Mouse (Mus musculus): ENCODE measurements around the gene Klc3. TPM values are rescaled to one million over a fixed set of nuclear protein-coding genes. Genes with fewer than 3 reads are reported as not detected.

Gene Klc3
- total and polyA plus RNA-seq, 3 experiments = 0.42 to 3.6 TPM; not detected in 1

GRCm38 (mm10) chr7:19365376-19365775 is 38.5 kb downstream of the Klc3 start:
- TF ChIP-seq MAX (IDR thresholded peaks at IDR 0.05; ENCODE audit: low read length) = no peak
- no peak for TF ChIP-seq NELFE (IDR thresholded peaks at IDR 0.05; ENCODE audit: low read depth, low read length)
- TF ChIP-seq BHLHE40 (IDR thresholded peaks at IDR 0.05; ENCODE audit: borderline replicate concordance, low read depth, low read length) = no peak
- no peak for TF ChIP-seq ZMIZ1 (IDR thresholded peaks at IDR 0.05; ENCODE audit: low read depth, low read length)
- no peak for TF ChIP-seq USF2 (IDR thresholded peaks at IDR 0.05; ENCODE audit: borderline replicate concordance in 1 of 2, insufficient read depth in 1 of 2, low read depth in 1 of 2, low read length in 2 of 2)
- no peak for TF ChIP-seq ETS1 (IDR thresholded peaks at IDR 0.05; ENCODE audit: low read depth, low read length)
- TF ChIP-seq ZNF384 (IDR thresholded peaks at IDR 0.05; ENCODE audit: low read depth, low read length) = no peak
- no peak for TF ChIP-seq CHD1 (IDR thresholded peaks at IDR 0.05; ENCODE audit: low read depth, low read length)
- no peak for TF ChIP-seq EP300 (IDR thresholded peaks at IDR 0.05; ENCODE audit: low read depth in 1 of 2, low read length in 2 of 2)
- TF ChIP-seq POLR2AphosphoS2 (IDR thresholded peaks at IDR 0.05; ENCODE audit: low read length) = no peak
- TF ChIP-seq SMC3 (IDR thresholded peaks at IDR 0.05; ENCODE audit: low read depth, low read length) = no peak
- no peak for TF ChIP-seq CHD2 (IDR thresholded peaks at IDR 0.05; ENCODE audit: low read length)
- no peak for TF ChIP-seq USF1 (IDR thresholded peaks at IDR 0.05; ENCODE audit: low read depth, low read length)
- TF ChIP-seq UBTF (IDR thresholded peaks at IDR 0.05; ENCODE audit: borderline replicate concordance, insufficient read depth, low read depth, low read length) = no peak
- no peak for TF ChIP-seq POLR2AphosphoS5 (IDR thresholded peaks at IDR 0.05; ENCODE audit: borderline replicate concordance, low read depth, low read length)
- no peak for TF ChIP-seq SIN3A (IDR thresholded peaks at IDR 0.05; ENCODE audit: low read length)
- TF ChIP-seq RCOR1 (IDR thresholded peaks at IDR 0.05; ENCODE audit: low read depth, low read length) = no peak
- no peak for TF ChIP-seq E2F4 (IDR thresholded peaks at IDR 0.05; ENCODE audit: borderline replicate concordance, low read depth, low read length)
- no peak for TF ChIP-seq HCFC1 (IDR thresholded peaks at IDR 0.05; ENCODE audit: low read depth, low read length)
- TF ChIP-seq GABPA (IDR thresholded peaks at IDR 0.05; ENCODE audit: low read depth, low read length) = no peak
- Histone ChIP-seq H3K79me2 (ENCODE audit: control insufficient read depth, insufficient read depth, low read length, poor library complexity) (no peaks in the 10 kb centered on the region), H3K9me3 (replicated peaks; ENCODE audit: insufficient read depth, low read length) (no peaks in the 10 kb centered on the region), H3K9ac (ENCODE audit: control insufficient read depth, low read depth, low read length, poor library complexity, severe bottlenecking) (no peak overlapping the region), H3K4me1 (ENCODE audit: control insufficient read depth in 1 of 2, insufficient read depth in 2 of 2, low read length in 2 of 2) (peaks cover 0 to 4% of the 10 kb centered on the region in 2 experiments; a peak in 2 of 4 replicates), H3K27me3 (ENCODE audit: control insufficient read depth in 1 of 2, insufficient read depth in 2 of 2, low read length in 2 of 2) (no peaks in the 10 kb centered on the region), H3K4me3 (ENCODE audit: control insufficient read depth in 1 of 2, insufficient read depth in 1 of 2, low read depth in 2 of 2, low read length in 2 of 2) (no peak overlapping the region), H3K36me3 (ENCODE audit: control insufficient read depth in 1 of 2, insufficient read depth in 2 of 2, low read length in 2 of 2) (no peaks in the 10 kb centered on the region), H3K27ac (ENCODE audit: control insufficient read depth, low read depth, low read length) (no peak overlapping the region)
- DNase-seq (ENCODE audit: low read depth, low spot score) = no peak

GRCm38 (mm10) chr7:19363881-19364280 is 40.0 kb downstream of the Klc3 start:
- H3K27ac ChIP-seq (ENCODE audit: control insufficient read depth, low read depth, low read length) = no peak overlapping the region
- no peaks in the 10 kb centered on the region for H3K36me3 ChIP-seq (ENCODE audit: control insufficient read depth in 1 of 2, insufficient read depth in 2 of 2, low read length in 2 of 2)
- H3K9me3 ChIP-seq (replicated peaks; ENCODE audit: insufficient read depth, low read length) = no peaks in the 10 kb centered on the region
- peak; percentile 51 for DNase-seq (ENCODE audit: low read depth, low spot score)
- no peak overlapping the region for H3K9ac ChIP-seq (ENCODE audit: control insufficient read depth, low read depth, low read length, poor library complexity, severe bottlenecking)
- no peak overlapping the region for H3K4me3 ChIP-seq (ENCODE audit: control insufficient read depth in 1 of 2, insufficient read depth in 1 of 2, low read depth in 2 of 2, low read length in 2 of 2)
- H3K79me2 ChIP-seq (ENCODE audit: control insufficient read depth, insufficient read depth, low read length, poor library complexity) = peaks cover 3% of the 10 kb centered on the region
- H3K27me3 ChIP-seq (ENCODE audit: control insufficient read depth in 1 of 2, insufficient read depth in 2 of 2, low read length in 2 of 2) = no peaks in the 10 kb centered on the region
- peaks cover 0 to 4% of the 10 kb centered on the region in 2 experiments; a peak in 2 of 4 replicates for H3K4me1 ChIP-seq (ENCODE audit: control insufficient read depth in 1 of 2, insufficient read depth in 2 of 2, low read length in 2 of 2)
- TF ChIP-seq UBTF (IDR thresholded peaks at IDR 0.05; ENCODE audit: borderline replicate concordance, insufficient read depth, low read depth, low read length) (no peak), ELF1 (IDR thresholded peaks at IDR 0.05; ENCODE audit: low read depth, low read length) (no peak), ZKSCAN1 (IDR thresholded peaks at IDR 0.05; ENCODE audit: low read depth, low read length) (no peak), E2F4 (IDR thresholded peaks at IDR 0.05; ENCODE audit: borderline replicate concordance, low read depth, low read length) (no peak), MAFK (IDR thresholded peaks at IDR 0.05; ENCODE audit: borderline replicate concordance, low read depth, low read length) (no peak), NRF1 (IDR thresholded peaks at IDR 0.05; ENCODE audit: insufficient read depth, low read depth, low read length, poor library complexity, severe bottlenecking) (no peak), KAT2A (conservative IDR thresholded peaks at IDR 0.05; ENCODE audit: low read depth, low read length) (no peak), GATA1 (IDR thresholded peaks at IDR 0.05; ENCODE audit: low read depth, low read length) (no peak), TCF12 (IDR thresholded peaks at IDR 0.05; ENCODE audit: low read depth, low read length) (no peak), POLR2AphosphoS2 (IDR thresholded peaks at IDR 0.05; ENCODE audit: low read length) (no peak), USF1 (IDR thresholded peaks at IDR 0.05; ENCODE audit: low read depth, low read length) (no peak), JUND (IDR thresholded peaks at IDR 0.05; ENCODE audit: low read depth, low read length) (no peak), MYC (IDR thresholded peaks at IDR 0.05; ENCODE audit: low read depth, low read length) (no peak), ZMIZ1 (IDR thresholded peaks at IDR 0.05; ENCODE audit: low read depth, low read length) (no peak), CTCF (IDR thresholded peaks at IDR 0.05 in 2 of 3, conservative IDR thresholded peaks at IDR 0.05 in 1 of 3; ENCODE audit: control insufficient read depth in 1 of 3, insufficient read depth in 1 of 3, low read depth in 2 of 3, low read length in 3 of 3, poor library complexity in 1 of 3, severe bottlenecking in 1 of 3) (peak; percentile 60 to 84 (median 67)), MAZ (IDR thresholded peaks at IDR 0.05; ENCODE audit: low read depth, low read length) (no peak), CHD1 (IDR thresholded peaks at IDR 0.05; ENCODE audit: low read depth, low read length) (no peak), RAD21 (IDR thresholded peaks at IDR 0.05; ENCODE audit: low read depth, low read length) (peak; percentile 48)

Data from MEL (cell line).